ENCODE assay signal across 8 mouse cellular contexts in the genomic region with DNA sequence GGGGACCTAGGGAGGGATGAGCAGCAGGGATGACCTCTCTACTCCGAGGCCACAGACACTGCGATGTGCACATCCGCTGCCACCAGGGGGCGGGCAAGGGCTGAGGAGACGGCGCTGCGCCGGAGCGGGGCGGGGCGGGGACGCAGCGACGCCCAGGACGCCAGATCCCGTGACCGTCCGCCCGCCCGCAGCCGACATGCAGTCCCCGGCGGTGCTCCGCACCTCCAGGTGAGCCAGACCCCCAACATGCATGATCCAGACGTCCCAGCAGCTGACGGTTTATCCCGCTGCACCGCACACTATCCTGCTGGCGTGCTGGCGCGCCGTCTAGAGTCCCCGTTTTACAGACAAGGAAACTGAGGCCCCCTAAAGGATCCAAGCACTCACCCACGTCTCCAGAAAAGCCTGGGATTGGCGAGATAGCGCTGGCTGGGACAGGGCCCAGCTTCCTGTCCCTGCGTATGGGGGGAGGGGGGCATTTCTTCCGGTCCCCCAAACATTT. TPM values are rescaled to one million over a fixed set of nuclear protein-coding genes. Genes with fewer than 3 reads are reported as not detected.
DNase-seq lines count a peak whose midpoint lies in the region; ATAC-seq and TF ChIP-seq lines count a peak whose summit lies in the region.

A gene (plus strand): TSS at position 163 of the 502 bp plus-strand sequence.

- ATAC-seq in forebrain, postnatal 0 days: peak; percentile 92
- peak; percentile 94 for ATAC-seq in lung, postnatal 0 days

- no peaks in the 10 kb centered on the region for H3K9me3 ChIP-seq in MEL (replicated peaks; ENCODE audit: insufficient read depth, low read length)
- H3K9me3 ChIP-seq in forebrain, postnatal 0 days (ENCODE audit: low read length): no peaks in the 10 kb centered on the region
- no peaks in the 10 kb centered on the region for H3K9me3 ChIP-seq in lung, postnatal 0 days (ENCODE audit: low read length)

- peaks cover 2% of the 10 kb centered on the region for H3K79me2 ChIP-seq in MEL (ENCODE audit: control insufficient read depth, insufficient read depth, low read length, poor library complexity)

- TF ChIP-seq RAD21 in MEL (IDR thresholded peaks at IDR 0.05; ENCODE audit: low read depth, low read length): peak; percentile 33

- peak within 1 kb of the TSS; percentile 72 to 77 for H3K4me3 ChIP-seq in MEL (ENCODE audit: control insufficient read depth in 1 of 2, insufficient read depth in 1 of 2, low read depth in 2 of 2, low read length in 2 of 2)
- peak within 1 kb of the TSS; percentile 52 for H3K4me3 ChIP-seq in forebrain, postnatal 0 days (ENCODE audit: low read depth, low read length)
- peak within 1 kb of the TSS; percentile 61 for H3K4me3 ChIP-seq in lung, postnatal 0 days (ENCODE audit: low read depth, low read length)

- peak within 1 kb of the TSS; percentile 11 for H3K27ac ChIP-seq in MEL (ENCODE audit: control insufficient read depth, low read depth, low read length)
- 0 out of 2 replicates have a peak within 1 kb of the TSS, but pooled peaks have one; percentile 5 for H3K27ac ChIP-seq in forebrain, postnatal 0 days (ENCODE audit: low read depth, low read length)
- no peak within 1 kb of the TSS for H3K27ac ChIP-seq in lung, postnatal 0 days (ENCODE audit: low read length)

- peaks cover 0 to 22% of the 10 kb centered on the region in 2 experiments; a peak in 3 of 4 replicates for H3K4me1 ChIP-seq in MEL (ENCODE audit: control insufficient read depth in 1 of 2, insufficient read depth in 2 of 2, low read length in 2 of 2)
- no peaks in the 10 kb centered on the region; the same call in 1 of the 2 replicates for H3K4me1 ChIP-seq in forebrain, postnatal 0 days (ENCODE audit: insufficient read depth)
- 0 out of 2 replicates have a peak, but pooled peaks cover 2% of the 10 kb centered on the region for H3K4me1 ChIP-seq in lung, postnatal 0 days (ENCODE audit: insufficient read depth, low read depth, low read length)

- peak; percentile 89 for DNase-seq in MEL (ENCODE audit: low read depth, low spot score)
- DNase-seq in cerebellum, adult 18-20 months: peak; percentile 88 to 94
- peak; percentile 92 for DNase-seq in forebrain, postnatal 0 days
- peak; percentile 94 for DNase-seq in heart, postnatal 4 days
- peak; percentile 83 for DNase-seq in layer of hippocampus, adult 9-11 months
- DNase-seq in lung, postnatal 0 days (ENCODE audit: low spot score): peak; percentile 91
- DNase-seq in ovary, postnatal 10 days (ENCODE audit: low spot score): peak; percentile 58
- peak; percentile 62 to 89 for DNase-seq in thymus, postnatal 10 days (ENCODE audit: low spot score in 2 of 2)

- TF ChIP-seq POLR2A in MEL (IDR thresholded peaks at IDR 0.05; ENCODE audit: control insufficient read depth in 1 of 2, insufficient read depth in 1 of 2, low read depth in 1 of 2, low read length in 2 of 2, poor library complexity in 1 of 2): peak; percentile 68 to 73

- WGBS in forebrain, postnatal 0 days: 2% methylated on average over 35 of the region's 38 CpGs
- under 1% methylated on average over 34 of the region's 38 CpGs for WGBS in lung, postnatal 0 days

- H3K27me3 ChIP-seq in MEL (ENCODE audit: control insufficient read depth in 1 of 2, insufficient read depth in 2 of 2, low read length in 2 of 2): no peaks in the 10 kb centered on the region; a peak in 1 of 4 replicates
- H3K27me3 ChIP-seq in forebrain, postnatal 0 days (ENCODE audit: insufficient read depth, low read length): 0 out of 2 replicates have a peak, but pooled peaks cover 4% of the 10 kb centered on the region
- peaks cover 4% of the 10 kb centered on the region; the same call in 1 of the 2 replicates for H3K27me3 ChIP-seq in lung, postnatal 0 days (replicated peaks; ENCODE audit: insufficient read depth, low read length)

- H3K9ac ChIP-seq in MEL (ENCODE audit: control insufficient read depth, low read depth, low read length, poor library complexity, severe bottlenecking): peak within 1 kb of the TSS; percentile 78
- H3K9ac ChIP-seq in forebrain, postnatal 0 days: peak within 1 kb of the TSS; percentile 58
- peak within 1 kb of the TSS; percentile 47 for H3K9ac ChIP-seq in lung, postnatal 0 days (replicated peaks; ENCODE audit: low read depth)

- TF ChIP-seq CTCF in MEL (IDR thresholded peaks at IDR 0.05 in 2 of 3, conservative IDR thresholded peaks at IDR 0.05 in 1 of 3; ENCODE audit: control insufficient read depth in 1 of 3, insufficient read depth in 1 of 3, low read depth in 2 of 3, low read length in 3 of 3, poor library complexity in 1 of 3, severe bottlenecking in 1 of 3): peak; percentile 64 to 93 (median 84); a peak in 5 of 6 replicates
- TF ChIP-seq CTCF in forebrain, postnatal 0 days (IDR thresholded peaks at IDR 0.05; ENCODE audit: low read depth): peak; percentile 98
- peak; percentile 98 for TF ChIP-seq CTCF in lung, postnatal 0 days (IDR thresholded peaks at IDR 0.05)

- peaks cover 0 to 6% of the 10 kb centered on the region in 2 experiments; a peak in 2 of 4 replicates for H3K36me3 ChIP-seq in MEL (ENCODE audit: control insufficient read depth in 1 of 2, insufficient read depth in 2 of 2, low read length in 2 of 2)
- peaks cover 11% of the 10 kb centered on the region for H3K36me3 ChIP-seq in forebrain, postnatal 0 days (ENCODE audit: insufficient read depth)
- H3K36me3 ChIP-seq in lung, postnatal 0 days (ENCODE audit: insufficient read depth, low read length): no peaks in the 10 kb centered on the region

- H3K4me2 ChIP-seq in forebrain, postnatal 0 days (ENCODE audit: low read depth): peak within 1 kb of the TSS; percentile 83
- peak within 1 kb of the TSS; percentile 91 for H3K4me2 ChIP-seq in lung, postnatal 0 days (replicated peaks; ENCODE audit: low read depth, low read length)

- 0 out of 4 replicates have a peak, but pooled peaks of 1 of the 2 experiments have one; percentile 16 for TF ChIP-seq EP300 in MEL (IDR thresholded peaks at IDR 0.05; ENCODE audit: low read depth in 1 of 2, low read length in 2 of 2)
- no peak for TF ChIP-seq EP300 in lung, postnatal 0 days (IDR thresholded peaks at IDR 0.05)

TF ChIP-seq in MEL, 35 proteins besides CTCF, POLR2A, EP300 and RAD21 (continues in another document):
- no peak; the same call in 1 of the 2 replicates for TF ChIP-seq ETS1 (IDR thresholded peaks at IDR 0.05; ENCODE audit: low read depth, low read length)
- TF ChIP-seq ZMIZ1 (IDR thresholded peaks at IDR 0.05; ENCODE audit: low read depth, low read length): peak; percentile 56; the same call in 1 of the 2 replicates
- TF ChIP-seq SIN3A (IDR thresholded peaks at IDR 0.05; ENCODE audit: low read length): peak; percentile 22; the same call in 1 of the 2 replicates
- no peak for TF ChIP-seq TAL1 (IDR thresholded peaks at IDR 0.05; ENCODE audit: low read length)
- TF ChIP-seq BHLHE40 (IDR thresholded peaks at IDR 0.05; ENCODE audit: borderline replicate concordance, low read depth, low read length): peak; percentile 87
- peak; percentile 33; the same call in 1 of the 2 replicates for TF ChIP-seq ELF1 (IDR thresholded peaks at IDR 0.05; ENCODE audit: low read depth, low read length)
- peak; percentile 19; the same call in 1 of the 2 replicates for TF ChIP-seq ZC3H11A (IDR thresholded peaks at IDR 0.05; ENCODE audit: low read depth, low read length)
- no peak for TF ChIP-seq KAT2A (conservative IDR thresholded peaks at IDR 0.05; ENCODE audit: low read depth, low read length)
- peak; percentile 83 for TF ChIP-seq USF1 (IDR thresholded peaks at IDR 0.05; ENCODE audit: low read depth, low read length)
- TF ChIP-seq TBP (IDR thresholded peaks at IDR 0.05; ENCODE audit: low read depth, low read length): 0 out of 2 replicates have a peak, but pooled peaks have one; percentile 31
- peak; percentile 59 for TF ChIP-seq SMC3 (IDR thresholded peaks at IDR 0.05; ENCODE audit: low read depth, low read length)
- no peak for TF ChIP-seq TCF12 (IDR thresholded peaks at IDR 0.05; ENCODE audit: low read depth, low read length)
- peak; percentile 41; the same call in 1 of the 2 replicates for TF ChIP-seq NRF1 (IDR thresholded peaks at IDR 0.05; ENCODE audit: insufficient read depth, low read depth, low read length, poor library complexity, severe bottlenecking)
- TF ChIP-seq MAZ (IDR thresholded peaks at IDR 0.05; ENCODE audit: low read depth, low read length): peak; percentile 47; the same call in 1 of the 2 replicates
- peak; percentile 35; the same call in 1 of the 2 replicates for TF ChIP-seq POLR2AphosphoS2 (IDR thresholded peaks at IDR 0.05; ENCODE audit: low read length)
- TF ChIP-seq GABPA (IDR thresholded peaks at IDR 0.05; ENCODE audit: low read depth, low read length): no peak
- TF ChIP-seq CHD1 (IDR thresholded peaks at IDR 0.05; ENCODE audit: low read depth, low read length): no peak
- peak; percentile 27; the same call in 1 of the 2 replicates for TF ChIP-seq MAX (IDR thresholded peaks at IDR 0.05; ENCODE audit: low read length)
- TF ChIP-seq NELFE (IDR thresholded peaks at IDR 0.05; ENCODE audit: low read depth, low read length): peak; percentile 80
- no peak for TF ChIP-seq MEF2A (IDR thresholded peaks at IDR 0.05; ENCODE audit: extremely low read depth, insufficient replicate concordance, low read depth, low read length, poor library complexity, severe bottlenecking)
- TF ChIP-seq CHD2 (IDR thresholded peaks at IDR 0.05; ENCODE audit: low read length): no peak
- no peak for TF ChIP-seq ZKSCAN1 (IDR thresholded peaks at IDR 0.05; ENCODE audit: low read depth, low read length)
- TF ChIP-seq POLR2AphosphoS5 (IDR thresholded peaks at IDR 0.05; ENCODE audit: borderline replicate concordance, low read depth, low read length): no peak
- TF ChIP-seq MYC (IDR thresholded peaks at IDR 0.05; ENCODE audit: low read depth, low read length): 0 out of 2 replicates have a peak, but pooled peaks have one; percentile 42
- TF ChIP-seq HCFC1 (IDR thresholded peaks at IDR 0.05; ENCODE audit: low read depth, low read length): 0 out of 2 replicates have a peak, but pooled peaks have one; percentile 34
- TF ChIP-seq MXI1 (IDR thresholded peaks at IDR 0.05; ENCODE audit: low read depth, low read length): peak; percentile 66
- no peak for TF ChIP-seq JUND (IDR thresholded peaks at IDR 0.05; ENCODE audit: low read depth, low read length)
- TF ChIP-seq MYB (IDR thresholded peaks at IDR 0.05; ENCODE audit: low read depth, low read length): no peak

RNA-seq across cellular contexts. Expression of the gene that starts here (rescaled TPM):
- total RNA-seq in MEL (2012; rRNA removed): 4.7 and 5.4 TPM in 2 replicates
- 10 to 100 TPM in 1 of 2 experiments, not detected in 1; 17.4 TPM for polyA plus RNA-seq in MEL (2012; ENCODE audit: insufficient read depth in 1 of 2, insufficient read length in 2 of 2, low read depth in 1 of 2, low replicate concordance in 2 of 2, missing spikeins in 1 of 2)
- total RNA-seq in forebrain, postnatal 0 days (2014; rRNA removed): 5.5 and 7.0 TPM in 2 replicates
- 4.2 and 5.8 TPM in 2 replicates for polyA plus RNA-seq in forebrain, postnatal 0 days (2015; fragmentation: Nextera tagmentation; extraction: Ambion mirVana)
- 10 to 100 TPM in 1 of 2 experiments, 1 to 10 TPM in 1; 7.2 to 11.0 TPM for total RNA-seq in heart, postnatal 4 days (2021)
- 8.6 and 8.7 TPM in 2 replicates for polyA plus RNA-seq in lung, postnatal 0 days (2015; fragmentation: Nextera tagmentation; extraction: Ambion mirVana)
